Comparison of ENCODE assay signal across 11 mouse cellular contexts in genomic region chr4:134967887-134968604, GRCm38 (mm10). TPM values are rescaled to one million over a fixed set of nuclear protein-coding genes. Genes with fewer than 3 reads are reported as not detected.
DNase-seq lines count a peak whose midpoint lies in the region; ATAC-seq lines count a peak whose summit lies in the region.
"Had no signal": no experiment of that assay in that cellular context is flagged by ENCODE, and none has a peak within 500 bp of the region (broad histone marks: within the 10 kb centered on the region; RNA-seq: fewer than 3 reads in every experiment).

No protein-coding gene starts in this region.

- no peak overlapping the region for H3K4me2 ChIP-seq in embryonic facial prominence, embryonic 13.5 days
- H3K4me2 ChIP-seq: midbrain, embryonic 13.5 days had no signal

- H3K9ac ChIP-seq in embryonic facial prominence, embryonic 13.5 days = no peak overlapping the region
- H3K9ac ChIP-seq: midbrain, embryonic 13.5 days had no signal

- intact Hi-C loops in gastrocnemius, postnatal 14 days (cut with DNase I; ENCODE audit: low total_unique reads) = loop anchor here (10.0 kb wide), 1 partner anchor 47 kb away; no protein-coding TSS in a partner anchor

- 0 out of 2 replicates have a peak, but pooled peaks cover 8% of the 10 kb centered on the region for H3K4me1 ChIP-seq in embryonic facial prominence, embryonic 13.5 days
- peaks cover 9% of the 10 kb centered on the region; the same call in 1 of the 2 replicates for H3K4me1 ChIP-seq in hindbrain, embryonic 10.5 days (replicated peaks)
- H3K4me1 ChIP-seq: midbrain, embryonic 13.5 days had no signal

- H3K36me3 ChIP-seq in embryonic facial prominence, embryonic 13.5 days = no peaks in the 10 kb centered on the region
- H3K36me3 ChIP-seq in hindbrain, embryonic 10.5 days = no peaks in the 10 kb centered on the region
- H3K36me3 ChIP-seq: midbrain, embryonic 13.5 days had no signal

- peak; percentile 88 for DNase-seq in A20 (ENCODE audit: low read depth, low spot score)
- DNase-seq in kidney, postnatal 10 days = peak; percentile 65
- no peak for DNase-seq in right cerebral cortex, postnatal 36 days (ENCODE audit: low spot score in 2 of 2)
- no peak for DNase-seq in gastrocnemius, postnatal 14 days
- DNase-seq in thymus, adult 18-20 months = no peak
- DNase-seq in hindbrain, embryonic 10.5 days (ENCODE audit: low spot score) = no peak
- DNase-seq: cerebellum, adult 9-10 months; lung, adult 18-20 months had no signal

- H3K9me3 ChIP-seq in embryonic facial prominence, embryonic 13.5 days = no peaks in the 10 kb centered on the region
- no peaks in the 10 kb centered on the region for H3K9me3 ChIP-seq in hindbrain, embryonic 10.5 days
- H3K9me3 ChIP-seq: midbrain, embryonic 13.5 days had no signal

- H3K27me3 ChIP-seq in embryonic facial prominence, embryonic 13.5 days = no peaks in the 10 kb centered on the region
- H3K27me3 ChIP-seq in hindbrain, embryonic 10.5 days (ENCODE audit: insufficient read depth, poor library complexity, severe bottlenecking) = no peaks in the 10 kb centered on the region

- 77% methylated on average over 20 of the region's 20 CpGs for WGBS in embryonic facial prominence, embryonic 13.5 days
- WGBS in hindbrain, embryonic 10.5 days = 82% methylated on average over 20 of the region's 20 CpGs

- no peak overlapping the region for H3K27ac ChIP-seq in embryonic facial prominence, embryonic 13.5 days
- no peak overlapping the region for H3K27ac ChIP-seq in hindbrain, embryonic 10.5 days
- H3K27ac ChIP-seq: midbrain, embryonic 13.5 days had no signal

- peak; percentile 39; the same call in 1 of the 2 replicates for ATAC-seq in embryonic facial prominence, embryonic 13.5 days (ENCODE audit: insufficient number of reproducible peaks, insufficient read depth, low FRiP score, low TSS enrichment, low read depth)
- peak; percentile 72 for ATAC-seq in megakaryocyte, adult 5-6 weeks (ENCODE audit: poor library complexity, severe bottlenecking)
- ATAC-seq: midbrain, embryonic 13.5 days had no signal

- no peak overlapping the region for H3K4me3 ChIP-seq in embryonic facial prominence, embryonic 13.5 days
- H3K4me3 ChIP-seq in hindbrain, embryonic 10.5 days = no peak overlapping the region
- H3K4me3 ChIP-seq: midbrain, embryonic 13.5 days had no signal

RNA-seq across cellular contexts. Expression of gene Syf2, which starts 37.3 kb away (rescaled TPM):
- polyA plus RNA-seq in embryonic facial prominence, embryonic 13.5 days (2015; fragmentation: Nextera tagmentation; extraction: Ambion mirVana) = 78.7 and 88.4 TPM in 2 replicates
- total RNA-seq in megakaryocyte, adult 5-6 weeks (2015) = 81.7 and 89.6 TPM in 2 replicates
- 286 and 343 TPM in 2 replicates for total RNA-seq in megakaryocyte, adult 5-6 weeks (2017)
- total RNA-seq in gastrocnemius, postnatal 14 days (2021) = 10 to 100 TPM; 34.1 to 39.6 TPM
- polyA plus RNA-seq in hindbrain, embryonic 10.5 days (2016; fragmentation: Nextera tagmentation; extraction: Ambion mirVana) = 67.6 and 75.2 TPM in 2 replicates

RNA-seq across cellular contexts. Expression of gene Rsrp1, which starts 44.7 kb away (rescaled TPM):
- 512 and 574 TPM in 2 replicates for polyA plus RNA-seq in embryonic facial prominence, embryonic 13.5 days (2015; fragmentation: Nextera tagmentation; extraction: Ambion mirVana)
- 680 and 693 TPM in 2 replicates for total RNA-seq in megakaryocyte, adult 5-6 weeks (2015)
- 257 and 330 TPM in 2 replicates for total RNA-seq in megakaryocyte, adult 5-6 weeks (2017)
- 100 to 1,000 TPM in 1 of 2 experiments, 10 to 100 TPM in 1; 76.9 to 163 TPM for total RNA-seq in gastrocnemius, postnatal 14 days (2021)
- 335 and 382 TPM in 2 replicates for polyA plus RNA-seq in hindbrain, embryonic 10.5 days (2016; fragmentation: Nextera tagmentation; extraction: Ambion mirVana)

RNA-seq across cellular contexts. Expression of gene Tmem50a, which starts 53.2 kb away (rescaled TPM):
- polyA plus RNA-seq in embryonic facial prominence, embryonic 13.5 days (2015; fragmentation: Nextera tagmentation; extraction: Ambion mirVana) = 172 and 199 TPM in 2 replicates
- total RNA-seq in megakaryocyte, adult 5-6 weeks (2015) = 292 and 323 TPM in 2 replicates
- total RNA-seq in megakaryocyte, adult 5-6 weeks (2017) = 338 and 378 TPM in 2 replicates
- 10 to 100 TPM; 41.1 to 45.9 TPM for total RNA-seq in gastrocnemius, postnatal 14 days (2021)
- polyA plus RNA-seq in hindbrain, embryonic 10.5 days (2016; fragmentation: Nextera tagmentation; extraction: Ambion mirVana) = 132 and 149 TPM in 2 replicates

Comparison
In these comparisons a context has a peak if more than half of its experiments do, and no peak if none do; other contexts are left out.
1. DNase-seq: peak in A20 (single experiment) and kidney, postnatal 10 days (single experiment); none in right cerebral cortex, postnatal 36 days (0 of 2), gastrocnemius, postnatal 14 days (single experiment), thymus, adult 18-20 months (0 of 2) and hindbrain, embryonic 10.5 days (single experiment).
2. RNA of gene Tmem50a, which starts 53.2 kb away (total RNA-seq): 292 to 378 TPM in megakaryocyte, adult 5-6 weeks; 41.1 to 45.9 TPM in gastrocnemius, postnatal 14 days; every median in the first group is over 4 times any median in the second.